Mouse (Mus musculus) small intestine, adult 2 months (tissue): ENCODE measurements around the gene Lmx1b.

ENCODE experiments used
- CTCF ChIP-seq: fragments of 200-500 bp; IDR thresholded peaks from 2 replicates; pipeline ENCODE4 v1.5.1; 2012; ENCODE audit warnings: low read depth, mild to moderate bottlenecking, control low read depth, inconsistent platforms, low read length, moderate library complexity, mixed read lengths; ENCODE audit not compliant: insufficient replicate concordance, insufficient read length; ENCODE audit errors: extremely low read depth
- POLR2A ChIP-seq: fragments of 200-500 bp; IDR thresholded peaks from 2 replicates; pipeline ENCODE4 v1.6.1; 2012; ENCODE audit warnings: low read depth, mild to moderate bottlenecking, control low read depth, inconsistent platforms, low read length, moderate library complexity

- no peak for TF ChIP-seq POLR2A
- TF ChIP-seq CTCF = no peak
These were observed 49.0 kb upstream of the Lmx1b start for GRCm38 (mm10) chr2:33689155-33689879.
